Mouse (Mus musculus) limb, embryonic 10.5 days (tissue): ENCODE results near the gene Hist1h3b. TPM values are rescaled to one million over a fixed set of nuclear protein-coding genes. Genes with fewer than 3 reads are reported as not detected.
"Not testable (repeated sequence)": the region's sequence is repeated elsewhere in the genome, so short reads cannot be mapped to it uniquely, and the experiment has no call there.

Source experiments
- DNase-seq: peaks from one replicate; pipeline ENCODE4 v3.0.0-alpha.2; 2017; ENCODE audit warnings: low spot score
- H3K27ac ChIP-seq: fragments of 300-500 bp; sonication (generic); 2 replicates; pipeline ENCODE4 v1.5.1; 2016; ENCODE audit warnings: mild to moderate bottlenecking
- H3K27me3 ChIP-seq: fragments of 300-500 bp; sonication (generic); 2 replicates; pipeline ENCODE4 v1.6.1; 2016; ENCODE audit warnings: low read depth, mild to moderate bottlenecking; ENCODE audit not compliant: poor library complexity, severe bottlenecking
- H3K36me3 ChIP-seq: fragments of 300-500 bp; sonication (generic); 2 replicates; pipeline ENCODE4 v1.6.1; 2016; ENCODE audit warnings: mild to moderate bottlenecking, moderate library complexity
- H3K4me1 ChIP-seq: fragments of 300-500 bp; sonication (generic); 2 replicates; pipeline ENCODE4 v1.6.1; 2016
- H3K4me3 ChIP-seq: fragments of 300-500 bp; sonication (generic); 2 replicates; pipeline ENCODE4 v1.5.1; 2016; ENCODE audit warnings: mild to moderate bottlenecking, moderate library complexity
- H3K9me3 ChIP-seq: fragments of 300-500 bp; sonication (generic); replicated peaks from 2 replicates; pipeline ENCODE4 v1.6.1; 2016; ENCODE audit warnings: mild to moderate bottlenecking
- WGBS: fragments of 180-500 bp; shearing (Covaris S2); methylation state at CpG from one replicate; pipeline ENCODE4 v1.1.7; 2016; 5-methylcytosine and 5-hydroxymethylcytosine counted together
- polyA plus RNA-seq: library from polyadenylated mRNA; unstranded; fragments of >200 nt; fragmentation: Nextera tagmentation; extraction: Ambion mirVana; gene quantifications from 2 replicates; pipeline ENCODE4 v1.2.1, GENCODE M21; 2016

The Hist1h3b gene
- polyA plus RNA-seq, 1 experiment from 2014 or later = 9.7 TPM

DNA sequence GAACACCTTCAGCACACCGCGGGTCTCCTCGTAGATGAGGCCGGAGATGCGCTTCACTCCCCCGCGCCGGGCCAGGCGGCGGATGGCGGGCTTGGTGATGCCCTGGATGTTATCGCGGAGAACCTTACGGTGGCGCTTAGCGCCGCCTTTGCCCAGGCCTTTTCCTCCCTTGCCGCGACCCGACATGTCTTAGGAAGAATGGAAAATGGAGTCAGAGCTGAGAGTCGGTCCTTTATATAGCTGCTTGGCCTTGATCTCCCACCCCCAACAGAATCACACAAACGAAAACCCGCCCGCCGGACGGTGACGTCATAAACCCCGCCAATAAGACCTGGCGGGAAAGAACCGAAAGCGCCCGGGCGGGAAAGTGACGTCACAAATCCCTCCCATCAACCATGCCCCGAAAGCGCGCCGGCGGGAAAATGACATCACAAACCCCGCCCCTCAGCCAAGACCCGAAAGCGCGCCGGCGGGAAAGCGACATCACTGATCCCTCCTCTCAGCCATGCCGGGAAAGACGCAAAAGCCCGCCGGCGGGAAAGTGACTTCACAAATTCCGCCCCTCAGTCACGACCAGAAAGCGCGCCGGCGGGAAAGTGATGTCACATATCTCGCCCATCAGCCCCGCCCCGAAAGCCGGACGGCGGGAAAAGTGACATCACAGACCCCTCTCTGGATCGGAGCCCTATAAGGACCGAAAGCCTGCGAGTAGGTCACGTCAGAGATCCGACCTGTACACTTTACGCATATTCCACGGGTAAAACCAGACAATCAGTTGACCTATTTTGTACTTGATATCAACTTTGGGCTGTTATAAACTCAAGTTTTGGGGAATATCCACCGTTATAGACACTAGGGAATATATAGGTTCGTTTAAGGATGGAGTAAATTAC, 9.2 kb downstream of the Hist1h3b start, which contains the start of gene Hist1h4a:
TSS of gene Hist1h4a (minus strand) at position 259 of the 893 bp plus-strand sequence.
- Histone ChIP-seq H3K36me3 (no peaks in the 10 kb centered on the region), H3K9me3 (no peaks in the 10 kb centered on the region), H3K27ac (peak within 1 kb of the TSS; percentile 92), H3K4me1 (peaks cover 35% of the 10 kb centered on the region), H3K27me3 (no peaks in the 10 kb centered on the region), H3K4me3 (peak within 1 kb of the TSS; percentile 59)
- peak; percentile 100 for DNase-seq
- under 1% methylated on average over 61 of the region's 72 CpGs for WGBS

DNA sequence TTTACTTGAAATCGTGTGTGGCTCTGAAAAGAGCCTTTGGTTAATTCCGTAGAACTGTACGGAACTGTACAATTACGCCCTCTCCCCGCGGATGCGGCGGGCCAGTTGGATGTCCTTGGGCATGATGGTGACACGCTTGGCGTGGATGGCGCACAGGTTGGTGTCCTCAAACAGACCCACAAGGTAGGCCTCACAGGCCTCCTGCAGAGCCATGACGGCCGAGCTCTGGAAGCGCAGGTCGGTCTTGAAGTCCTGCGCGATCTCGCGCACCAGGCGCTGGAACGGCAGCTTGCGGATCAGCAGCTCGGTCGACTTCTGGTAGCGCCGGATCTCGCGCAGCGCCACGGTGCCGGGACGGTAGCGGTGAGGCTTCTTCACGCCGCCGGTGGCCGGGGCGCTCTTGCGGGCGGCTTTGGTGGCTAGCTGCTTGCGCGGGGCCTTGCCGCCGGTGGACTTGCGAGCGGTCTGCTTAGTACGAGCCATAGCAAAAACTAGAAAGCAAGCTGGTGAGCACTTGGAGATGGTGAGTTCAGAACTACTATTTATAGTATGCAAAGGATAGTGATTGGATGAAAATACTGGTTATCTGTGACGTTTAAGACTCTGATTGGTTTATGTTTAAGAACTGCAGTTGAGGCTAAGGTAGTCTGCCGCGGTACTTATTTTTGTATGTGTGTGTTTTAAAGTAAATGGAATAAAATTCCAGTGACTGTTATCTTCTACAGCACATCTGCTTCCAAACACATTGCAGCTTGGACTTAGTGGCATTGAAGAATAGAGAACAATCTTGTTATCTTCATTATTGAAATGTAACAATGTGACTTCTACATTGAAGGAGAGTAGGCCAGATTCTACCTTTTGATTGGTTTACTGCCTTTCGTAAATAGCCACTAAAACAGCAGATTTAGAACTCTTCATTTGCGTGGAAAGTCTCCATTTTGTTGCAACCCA, 10.1 kb downstream of the Hist1h3b start, which contains the start of gene Hist1h3a:
TSS of gene Hist1h3a (minus strand) at position 516 of the 951 bp plus-strand sequence.
- peak; percentile 68 for DNase-seq
- Histone ChIP-seq H3K4me1 (peaks cover 35% of the 10 kb centered on the region), H3K4me3 (peak within 1 kb of the TSS; percentile 59), H3K27ac (peak within 1 kb of the TSS; percentile 92)
- not testable (repeated sequence) for H3K36me3 ChIP-seq, H3K9me3 ChIP-seq, H3K27me3 ChIP-seq
- WGBS = under 1% methylated on average over 34 of the region's 52 CpGs

GRCm38 (mm10) chr13:23763242-23763585, 11.1 kb downstream of the Hist1h3b start:
- DNase-seq = no peak
- no peaks in the 10 kb centered on the region for H3K9me3 ChIP-seq
- H3K27me3 ChIP-seq = no peaks in the 10 kb centered on the region
- H3K36me3 ChIP-seq = no peaks in the 10 kb centered on the region
- 1% methylated on average over 10 of the region's 10 CpGs for WGBS
- H3K27ac ChIP-seq = peak overlapping the region; percentile 92
- peak overlapping the region; percentile 59 for H3K4me3 ChIP-seq
- peaks cover 31% of the 10 kb centered on the region for H3K4me1 ChIP-seq

DNA sequence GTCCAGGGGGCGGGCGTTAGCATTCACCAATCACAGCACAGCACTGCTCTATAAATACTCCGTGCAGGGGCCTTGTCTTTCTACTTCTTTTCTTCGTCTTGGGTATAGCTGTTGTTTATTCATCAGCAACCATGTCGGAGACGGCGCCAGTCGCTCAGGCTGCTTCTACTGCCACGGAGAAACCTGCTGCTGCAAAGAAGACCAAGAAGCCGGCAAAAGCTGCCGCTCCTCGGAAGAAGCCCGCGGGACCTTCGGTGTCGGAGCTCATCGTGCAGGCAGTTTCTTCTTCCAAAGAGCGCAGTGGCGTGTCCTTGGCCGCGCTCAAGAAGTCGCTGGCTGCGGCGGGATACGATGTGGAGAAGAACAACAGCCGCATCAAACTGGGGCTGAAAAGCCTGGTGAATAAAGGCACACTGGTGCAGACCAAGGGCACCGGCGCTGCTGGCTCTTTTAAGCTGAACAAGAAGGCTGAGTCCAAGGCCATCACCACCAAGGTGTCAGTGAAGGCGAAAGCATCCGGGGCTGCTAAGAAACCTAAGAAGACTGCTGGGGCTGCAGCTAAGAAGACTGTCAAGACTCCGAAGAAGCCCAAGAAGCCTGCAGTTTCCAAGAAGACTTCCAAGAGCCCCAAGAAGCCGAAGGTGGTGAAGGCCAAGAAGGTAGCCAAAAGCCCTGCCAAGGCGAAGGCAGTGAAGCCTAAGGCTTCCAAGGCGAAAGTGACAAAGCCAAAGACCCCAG, 11.7 kb downstream of the Hist1h3b start, which contains the start of gene Hist1h1a:
TSS of gene Hist1h1a (plus strand) at position 81 of the 738 bp plus-strand sequence.
- no peaks in the 10 kb centered on the region for H3K36me3 ChIP-seq
- H3K9me3 ChIP-seq = no peaks in the 10 kb centered on the region
- H3K27ac ChIP-seq = peak within 1 kb of the TSS; percentile 92
- H3K4me3 ChIP-seq = peak within 1 kb of the TSS; percentile 59
- WGBS = 4% methylated on average over 34 of the region's 34 CpGs
- peaks cover 31% of the 10 kb centered on the region for H3K4me1 ChIP-seq
- H3K27me3 ChIP-seq = no peaks in the 10 kb centered on the region
- DNase-seq = peak; percentile 91

DNA sequence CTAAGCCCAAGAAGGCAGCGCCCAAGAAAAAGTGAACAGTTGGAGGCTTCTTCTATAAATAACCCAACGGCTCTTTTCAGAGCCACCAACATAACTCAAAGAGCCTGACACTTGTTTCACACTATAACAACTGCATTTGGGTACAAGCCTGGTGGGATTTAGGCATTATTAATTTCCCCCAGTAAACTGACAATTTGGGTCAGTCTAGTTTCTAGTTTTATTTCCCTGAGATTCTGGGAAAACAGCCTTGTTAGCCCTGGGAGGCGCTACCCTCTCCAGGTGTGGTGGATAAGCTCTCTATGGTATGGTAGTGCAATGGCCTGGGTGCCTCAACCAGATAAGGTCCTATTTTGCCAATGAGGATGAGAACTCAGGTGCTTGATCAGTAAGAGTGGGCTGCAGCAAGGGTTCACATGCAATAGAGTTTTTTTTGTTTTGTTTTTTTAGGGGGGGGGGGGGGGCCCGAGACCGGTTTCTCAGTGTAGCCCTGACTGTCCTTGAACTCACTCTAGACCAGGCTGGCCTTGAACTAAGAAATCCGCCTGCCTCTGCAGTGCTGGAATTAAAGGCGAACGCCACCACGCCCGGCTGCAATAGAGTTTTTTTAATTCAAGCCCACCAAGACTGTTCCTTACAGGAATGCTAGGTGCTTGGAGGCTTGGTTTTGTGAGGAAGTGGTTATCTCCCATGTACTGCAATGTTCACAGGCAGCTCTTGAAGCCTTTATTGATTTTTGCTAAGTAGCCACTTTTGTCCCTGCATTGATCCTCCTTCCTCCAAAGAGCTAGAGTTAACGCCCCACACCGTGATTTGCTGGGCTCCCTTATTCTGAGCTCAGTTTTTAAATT, 12.5 kb downstream of the Hist1h3b start:
- Histone ChIP-seq H3K27ac (peak overlapping the region; percentile 92), H3K27me3 (no peaks in the 10 kb centered on the region), H3K9me3 (no peaks in the 10 kb centered on the region), H3K4me3 (peak overlapping the region; percentile 59), H3K4me1 (peaks cover 31% of the 10 kb centered on the region), H3K36me3 (no peaks in the 10 kb centered on the region)
- 38% methylated on average over 12 of the region's 12 CpGs for WGBS
- DNase-seq = peak; percentile 67

GRCm38 (mm10) chr13:23765172-23765513, 13.1 kb downstream of the Hist1h3b start:
- no peaks in the 10 kb centered on the region for H3K36me3 ChIP-seq
- H3K4me3 ChIP-seq = peak overlapping the region; percentile 59
- 74% methylated on average over 1 of the region's 1 CpGs for WGBS
- 0 out of 2 replicates have a peak overlapping the region, but pooled peaks have one; percentile 92 for H3K27ac ChIP-seq
- H3K9me3 ChIP-seq = no peaks in the 10 kb centered on the region
- H3K27me3 ChIP-seq = no peaks in the 10 kb centered on the region
- no peak for DNase-seq
- peaks cover 28% of the 10 kb centered on the region for H3K4me1 ChIP-seq

DNA sequence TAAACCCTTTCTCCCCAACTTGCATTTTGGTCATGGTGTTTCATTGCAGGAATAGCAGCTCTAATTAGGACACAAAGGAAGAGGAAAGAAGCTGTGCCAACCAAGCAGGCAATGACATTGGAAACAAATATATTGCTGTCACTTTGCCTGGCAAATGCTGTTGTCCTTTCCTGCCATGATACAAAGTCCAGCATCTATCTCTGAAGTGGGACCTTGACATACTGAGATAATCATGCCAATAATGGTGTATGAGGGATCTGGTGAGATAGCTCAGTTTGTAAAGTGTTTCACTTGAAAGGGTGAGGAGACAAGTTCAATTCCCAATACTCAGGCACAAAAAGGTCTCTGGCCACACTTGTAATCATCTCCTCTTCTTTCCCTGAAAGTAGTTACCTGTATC, 14.7 kb downstream of the Hist1h3b start:
- no peaks in the 10 kb centered on the region for H3K36me3 ChIP-seq
- H3K27me3 ChIP-seq = no peaks in the 10 kb centered on the region
- H3K27ac ChIP-seq = no peak overlapping the region
- DNase-seq = no peak
- H3K9me3 ChIP-seq = no peaks in the 10 kb centered on the region
- no peak overlapping the region for H3K4me3 ChIP-seq
- peaks cover 27% of the 10 kb centered on the region for H3K4me1 ChIP-seq

GRCm38 (mm10) chr13:23768834-23769397, 16.8 kb downstream of the Hist1h3b start:
- Histone ChIP-seq H3K27me3 (no peaks in the 10 kb centered on the region), H3K4me1 (peaks cover 24% of the 10 kb centered on the region), H3K9me3 (no peaks in the 10 kb centered on the region), H3K27ac (no peak overlapping the region), H3K36me3 (no peaks in the 10 kb centered on the region), H3K4me3 (no peak overlapping the region)
- WGBS = 67% methylated on average over 5 of the region's 5 CpGs
- DNase-seq = no peak

DNA sequence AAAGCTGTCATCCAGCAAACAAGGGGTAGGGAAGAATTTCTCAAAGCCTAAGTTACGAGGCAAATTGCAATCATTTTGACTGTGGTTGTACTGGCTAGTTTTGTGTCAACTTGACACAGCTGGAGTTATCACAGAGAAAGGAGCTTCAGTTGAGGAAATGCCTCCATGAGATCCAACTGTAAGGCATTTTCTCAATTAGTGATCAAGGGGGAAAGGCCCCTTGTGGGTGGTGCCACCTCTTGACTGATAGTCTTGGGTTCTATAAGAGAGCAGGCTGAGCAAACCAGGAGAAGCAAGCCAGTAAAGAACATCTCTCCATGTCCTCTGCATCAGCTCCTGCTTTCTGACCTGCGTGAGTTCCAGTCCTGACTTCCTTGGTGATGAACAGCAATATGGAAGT, 17.5 kb downstream of the Hist1h3b start, which contains the start of gene Trim38:
TSS of gene Trim38 (plus strand) at position 301 of the 400 bp plus-strand sequence.
- H3K4me1 ChIP-seq = peaks cover 17% of the 10 kb centered on the region
- not testable (repeated sequence) for H3K27ac ChIP-seq, H3K36me3 ChIP-seq, H3K9me3 ChIP-seq, H3K27me3 ChIP-seq, DNase-seq, H3K4me3 ChIP-seq
- WGBS = 85% methylated on average over 2 of the region's 2 CpGs

DNA sequence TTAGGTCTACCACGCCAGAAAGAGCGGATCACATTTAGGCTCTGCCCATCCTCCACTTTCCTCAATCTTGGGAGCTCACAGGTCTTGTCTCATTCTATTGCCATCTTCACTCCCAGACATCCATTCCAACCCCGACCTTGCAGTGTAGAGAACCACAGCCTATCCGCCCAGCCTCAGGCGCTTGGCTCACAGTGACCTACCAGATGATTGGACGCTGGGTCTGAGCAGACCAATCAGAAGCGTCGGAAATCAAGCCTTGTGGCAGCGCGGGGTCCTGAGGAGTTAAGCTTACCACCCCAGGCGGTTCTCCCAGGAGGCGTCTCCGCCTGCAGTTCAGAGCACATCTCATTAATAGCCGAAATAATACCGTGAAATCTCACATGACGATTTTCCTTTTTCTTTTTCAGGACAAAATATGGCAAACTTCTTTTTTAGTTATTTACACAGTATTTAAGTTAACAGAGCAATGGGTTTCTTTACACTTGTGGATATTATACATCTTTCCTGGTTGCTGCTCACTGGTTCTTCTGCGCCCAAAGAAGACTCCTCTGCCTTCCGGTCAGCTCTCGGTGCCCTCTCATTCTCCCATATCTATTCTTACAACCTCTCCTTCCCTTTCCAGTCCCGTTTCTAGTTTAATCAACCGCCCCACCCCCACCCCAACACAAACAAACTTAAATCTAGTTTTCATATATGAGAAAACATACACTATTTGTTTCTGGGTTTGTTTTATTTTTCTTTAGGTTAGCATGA, 20.7 kb downstream of the Hist1h3b start:
- H3K4me3 ChIP-seq = peak overlapping the region; percentile 26
- peaks cover 12% of the 10 kb centered on the region for H3K4me1 ChIP-seq
- peak overlapping the region; percentile 50; the same call in 1 of the 2 replicates for H3K27ac ChIP-seq
- H3K27me3 ChIP-seq = no peaks in the 10 kb centered on the region
- H3K36me3 ChIP-seq = no peaks in the 10 kb centered on the region
- 24% methylated on average over 21 of the region's 21 CpGs for WGBS
- DNase-seq = peak; percentile 69
- H3K9me3 ChIP-seq = no peaks in the 10 kb centered on the region

- no peaks in the 10 kb centered on the region for H3K36me3 ChIP-seq
- DNase-seq = no peak
- no peaks in the 10 kb centered on the region for H3K27me3 ChIP-seq
- H3K27ac ChIP-seq = no peak overlapping the region
- 99% methylated on average over 7 of the region's 7 CpGs for WGBS
- H3K4me3 ChIP-seq = no peak overlapping the region
- no peaks in the 10 kb centered on the region for H3K9me3 ChIP-seq
- no peaks in the 10 kb centered on the region for H3K4me1 ChIP-seq
These were observed 26.3 kb downstream of the Hist1h3b start for GRCm38 (mm10) chr13:23778339-23778738.
